Mouse (Mus musculus) liver, postnatal 0 days (tissue): ENCODE data around the gene Aox4.

Experiments
- CTCF ChIP-seq: sonication (generic); IDR thresholded peaks from 2 replicates; pipeline ENCODE4 v1.5.1; 2016; ENCODE audit warnings: antibody characterized with exemption, low read depth
- EP300 ChIP-seq: IDR thresholded peaks from 2 replicates; pipeline ENCODE4 v1.6.1; 2016; ENCODE audit warnings: antibody characterized with exemption, low read depth, mild to moderate bottlenecking

GRCm38 (mm10) chr1:58221070-58221469 lies 10.9 kb downstream of the Aox4 start:
- no peak for TF ChIP-seq EP300
- TF ChIP-seq CTCF, result no peak
